Mouse (Mus musculus) megakaryocyte, embryonic 14.5 days (primary cell): Measurements from ENCODE around the gene Lingo1. TPM values are rescaled to one million over a fixed set of nuclear protein-coding genes. Genes with fewer than 3 reads are reported as not detected.

Experiments used
- H3K27me3 ChIP-seq: replicated peaks from 2 replicates; pipeline ENCODE3; 2012; ENCODE audit warnings: inconsistent platforms
- H3K36me3 ChIP-seq: replicated peaks from 2 replicates; pipeline ENCODE3; 2012; ENCODE audit warnings: low read length, inconsistent platforms, mixed read lengths
- H3K4me1 ChIP-seq: 2 replicates; pipeline ENCODE4 v1.6.1; 2012; ENCODE audit warnings: inconsistent platforms
- H3K4me3 ChIP-seq: replicated peaks from 2 replicates; pipeline ENCODE3; 2012; ENCODE audit warnings: moderate library complexity, mild to moderate bottlenecking, inconsistent platforms
- H3K9me3 ChIP-seq: 2 replicates; pipeline ENCODE4 v1.6.1; 2012; ENCODE audit warnings: inconsistent platforms
- FLI1 ChIP-seq: IDR thresholded peaks from 2 replicates; pipeline ENCODE4 v1.6.1; 2012; ENCODE audit warnings: low read length, inconsistent platforms, mixed read lengths
- GATA1 ChIP-seq: IDR thresholded peaks from 3 replicates; pipeline ENCODE4 v1.6.1; 2012; ENCODE audit warnings: mixed read lengths, low read length, inconsistent platforms, borderline replicate concordance
- polyA plus RNA-seq: library from polyadenylated mRNA; stranded (reverse); fragments of >175 nt; gene quantifications from 2 replicates; pipeline ENCODE4 v1.2.3, GENCODE M21; 2012; ENCODE audit warnings: low replicate concordance; ENCODE audit not compliant: insufficient read depth

Lingo1 gene
- polyA plus RNA-seq, 1 experiment: 15.1 TPM

DNA sequence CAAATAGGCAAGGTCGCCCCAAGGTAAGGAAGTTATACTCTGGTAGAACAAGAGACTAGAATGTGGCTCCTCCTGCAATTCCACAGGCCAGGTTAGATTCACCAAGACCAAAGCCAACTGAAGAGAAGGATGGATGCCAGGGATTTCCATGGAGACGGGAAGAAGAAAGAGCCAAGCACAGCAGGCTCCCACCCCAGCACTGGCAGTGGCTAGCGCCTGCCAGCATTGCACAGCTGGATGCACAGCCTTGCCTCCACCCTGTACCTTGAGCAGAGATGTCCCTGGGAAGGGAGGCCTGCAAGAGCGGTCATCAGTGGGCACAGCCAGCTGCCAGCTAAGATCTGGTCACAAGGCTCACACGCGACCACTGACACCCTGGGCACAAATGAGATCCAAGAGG lies 42.9 kb downstream of the Lingo1 start:
- Histone ChIP-seq H3K27me3 (peaks cover 69% of the 10 kb centered on the region), H3K36me3 (no peaks in the 10 kb centered on the region), H3K4me1 (peaks cover 7% of the 10 kb centered on the region; the same call in 1 of the 2 replicates), H3K4me3 (peak overlapping the region; percentile 3), H3K9me3 (peaks cover 5% of the 10 kb centered on the region)
- TF ChIP-seq FLI1 (no peak), GATA1 (no peak)

GRCm38 (mm10) chr9:56748056-56748455 lies 48.2 kb downstream of the Lingo1 start:
- TF ChIP-seq GATA1 (no peak), FLI1 (no peak)
- Histone ChIP-seq H3K4me3 (no peak overlapping the region), H3K9me3 (peaks cover 5% of the 10 kb centered on the region), H3K36me3 (no peaks in the 10 kb centered on the region), H3K4me1 (peaks cover 10% of the 10 kb centered on the region), H3K27me3 (peaks cover 52% of the 10 kb centered on the region)

DNA sequence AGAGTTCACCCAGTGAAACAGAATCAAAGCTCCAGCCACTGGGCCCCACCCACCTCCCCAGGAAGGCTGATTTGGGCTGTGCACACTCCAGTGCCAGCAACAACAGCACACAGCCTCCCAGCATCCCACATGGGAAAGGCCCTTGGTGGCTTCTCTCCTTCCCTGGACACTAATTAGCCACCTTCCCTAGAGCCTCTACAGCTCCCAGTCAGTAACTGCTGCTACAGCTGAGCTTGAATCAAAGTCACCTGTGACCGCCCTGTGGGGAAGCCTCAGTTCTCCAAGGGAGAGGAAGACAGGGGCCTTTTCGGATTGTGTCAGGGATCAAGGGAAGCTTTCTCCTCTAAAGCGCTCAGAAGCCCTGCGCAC lies 49.4 kb downstream of the Lingo1 start:
- H3K9me3 ChIP-seq: peaks cover 5% of the 10 kb centered on the region

GRCm38 (mm10) chr9:56746195-56746925 lies 49.9 kb downstream of the Lingo1 start:
- H3K4me3 ChIP-seq: no peak overlapping the region
- H3K27me3 ChIP-seq: peaks cover 48% of the 10 kb centered on the region
- no peak for TF ChIP-seq GATA1
- no peak for TF ChIP-seq FLI1
- H3K9me3 ChIP-seq: peaks cover 5% of the 10 kb centered on the region
- peaks cover 10% of the 10 kb centered on the region for H3K4me1 ChIP-seq
- no peaks in the 10 kb centered on the region for H3K36me3 ChIP-seq

More for the DNA sequence above, 49.4 kb downstream of the Lingo1 start:
- Histone ChIP-seq H3K36me3 (no peaks in the 10 kb centered on the region), H3K4me3 (no peak overlapping the region), H3K27me3 (peaks cover 47% of the 10 kb centered on the region), H3K4me1 (peaks cover 10% of the 10 kb centered on the region)
- TF ChIP-seq GATA1: no peak
- no peak for TF ChIP-seq FLI1

DNA sequence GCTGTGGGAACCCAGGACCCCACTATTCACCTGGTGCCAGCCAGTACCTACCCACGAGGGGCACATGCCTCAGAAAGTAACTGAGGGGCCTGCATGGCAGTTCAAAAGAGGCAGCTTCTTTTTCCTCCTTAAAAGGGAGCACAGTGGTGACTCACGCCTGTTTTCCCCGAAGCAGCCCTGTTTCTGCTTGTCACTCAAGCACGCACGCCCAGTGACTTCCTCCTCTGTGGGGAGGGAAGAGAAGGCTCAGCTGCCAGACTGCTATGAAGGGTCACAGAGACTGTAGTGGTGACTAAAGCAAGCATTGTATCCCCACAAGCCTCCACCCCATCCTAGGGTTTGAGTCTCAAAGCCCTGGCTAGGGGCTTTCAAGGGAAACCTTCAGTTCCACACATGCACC lies 51.9 kb downstream of the Lingo1 start:
- TF ChIP-seq FLI1 (no peak), GATA1 (no peak)
- Histone ChIP-seq H3K36me3 (no peaks in the 10 kb centered on the region), H3K27me3 (peaks cover 55% of the 10 kb centered on the region), H3K4me3 (no peak overlapping the region), H3K4me1 (peaks cover 10% of the 10 kb centered on the region), H3K9me3 (no peaks in the 10 kb centered on the region)

- no peak for TF ChIP-seq FLI1
- no peak for TF ChIP-seq GATA1
- Histone ChIP-seq H3K36me3 (no peaks in the 10 kb centered on the region), H3K4me1 (peaks cover 5% of the 10 kb centered on the region), H3K9me3 (no peaks in the 10 kb centered on the region), H3K27me3 (peaks cover 41% of the 10 kb centered on the region), H3K4me3 (no peak overlapping the region)
Measured at GRCm38 (mm10) chr9:56739181-56739737, 57.0 kb downstream of the Lingo1 start.

DNA sequence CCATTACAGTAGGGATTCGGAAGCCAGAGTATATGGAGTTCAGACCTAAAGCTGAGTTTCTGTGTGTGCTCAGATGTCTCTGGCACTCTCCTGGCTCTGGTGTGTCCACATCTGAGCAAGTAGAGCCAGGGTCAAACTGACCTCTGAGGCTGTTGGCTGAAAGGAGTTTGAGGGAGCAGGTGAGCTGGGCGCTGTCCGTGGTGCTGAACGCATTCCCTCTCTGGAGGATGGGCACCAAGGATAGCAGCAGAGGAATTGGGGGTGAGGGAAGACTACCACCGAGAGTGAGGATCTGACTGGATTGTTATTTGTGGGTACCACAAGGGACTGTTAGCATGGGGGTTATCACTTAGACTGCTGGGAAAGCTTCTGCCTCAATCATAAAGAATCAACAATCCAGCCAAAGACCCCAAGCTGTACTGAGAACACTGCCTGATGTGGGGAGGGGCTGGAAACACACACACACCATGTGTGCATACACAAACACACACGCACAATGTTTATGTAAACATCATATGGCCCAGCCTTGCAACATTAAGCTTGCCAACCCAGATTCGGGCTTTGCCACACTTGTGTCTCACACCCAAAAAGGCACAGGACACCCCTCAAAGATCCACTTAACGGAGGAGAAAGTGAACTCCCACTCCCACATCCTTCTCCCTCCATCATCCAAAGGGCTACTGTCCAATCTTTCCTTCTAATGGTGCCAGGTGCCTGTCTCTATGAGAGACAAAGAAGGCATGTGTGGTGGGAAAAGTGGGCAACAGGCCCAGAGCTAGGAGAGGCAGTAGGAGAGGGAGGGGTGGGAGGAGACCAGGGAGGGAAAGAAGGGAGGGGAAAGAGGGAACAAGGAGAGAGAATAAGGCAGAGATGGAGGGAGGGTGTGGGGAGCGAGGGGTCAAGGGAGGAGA lies 57.8 kb downstream of the Lingo1 start:
- no peak overlapping the region for H3K4me3 ChIP-seq
- peaks cover 46% of the 10 kb centered on the region for H3K27me3 ChIP-seq
- H3K4me1 ChIP-seq: no peaks in the 10 kb centered on the region; the same call in 1 of the 2 replicates

GRCm38 (mm10) chr9:56734398-56734797 lies 61.9 kb downstream of the Lingo1 start:
- no peak for TF ChIP-seq FLI1
- TF ChIP-seq GATA1: no peak
- H3K9me3 ChIP-seq: 0 out of 2 replicates have a peak, but pooled peaks cover 2% of the 10 kb centered on the region
- H3K36me3 ChIP-seq: no peaks in the 10 kb centered on the region

More for the DNA sequence above, 57.8 kb downstream of the Lingo1 start:
- TF ChIP-seq GATA1 (no peak), FLI1 (no peak)
- Histone ChIP-seq H3K36me3 (no peaks in the 10 kb centered on the region), H3K9me3 (no peaks in the 10 kb centered on the region)

DNA sequence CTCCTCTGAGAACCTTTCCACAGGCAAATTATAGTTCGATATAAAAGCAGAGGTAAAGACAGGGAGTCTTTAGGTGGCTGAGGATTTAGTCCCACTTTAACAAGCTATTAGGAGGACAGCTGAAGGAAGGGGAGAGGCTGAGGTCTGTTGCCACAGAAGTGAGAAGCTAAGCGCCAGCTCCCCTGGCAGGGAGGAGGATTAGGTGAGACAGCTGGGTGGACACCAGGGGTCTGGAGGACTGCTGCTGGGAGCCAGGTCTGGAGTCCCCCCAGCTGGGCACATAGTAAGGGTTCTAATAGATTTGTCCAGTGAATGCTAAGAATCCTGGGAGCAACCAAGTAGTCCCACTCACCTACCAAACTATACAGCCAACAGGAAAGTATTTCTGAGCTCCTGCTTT lies 65.3 kb downstream of the Lingo1 start:
- H3K4me1 ChIP-seq: no peaks in the 10 kb centered on the region
- TF ChIP-seq GATA1 (no peak), FLI1 (no peak)
- no peaks in the 10 kb centered on the region for H3K36me3 ChIP-seq
- H3K27me3 ChIP-seq: peaks cover 74% of the 10 kb centered on the region
- no peak overlapping the region for H3K4me3 ChIP-seq
- H3K9me3 ChIP-seq: 0 out of 2 replicates have a peak, but pooled peaks cover 2% of the 10 kb centered on the region

More at GRCm38 (mm10) chr9:56734398-56734797, 61.9 kb downstream of the Lingo1 start:
- Histone ChIP-seq H3K27me3 (peaks cover 55% of the 10 kb centered on the region), H3K4me1 (no peaks in the 10 kb centered on the region), H3K4me3 (no peak overlapping the region)
